Mouse (Mus musculus): ENCODE measurements around the gene Trim30b. TPM values are rescaled to one million over a fixed set of nuclear protein-coding genes. Genes with fewer than 3 reads are reported as not detected.
"Not testable (repeated sequence)": the region's sequence is repeated elsewhere in the genome, so short reads cannot be mapped to it uniquely, and the experiment has no call there.

Trim30b gene
- polyA plus RNA-seq, 1 experiment = 3.0 TPM

GRCm38 (mm10) chr7:104322028-104322427 is 47.7 kb downstream of the Trim30b start:
- no peak overlapping the region for H3K4me3 ChIP-seq (ENCODE audit: insufficient read depth, low read length)
- no peaks in the 10 kb centered on the region for H3K4me1 ChIP-seq (ENCODE audit: control insufficient read depth, insufficient read depth, low read length)
- no peak overlapping the region for H3K27ac ChIP-seq (ENCODE audit: insufficient read depth, low read depth, low read length)
- TF ChIP-seq CTCF (IDR thresholded peaks at IDR 0.05; ENCODE audit: low read depth, low read length) = no peak
- TF ChIP-seq POLR2A (IDR thresholded peaks at IDR 0.05; ENCODE audit: borderline replicate concordance, low read depth, low read length) = no peak

GRCm38 (mm10) chr7:104315369-104316080 is 54.2 kb downstream of the Trim30b start, which contains the start of gene Trim12a:
Gene Trim12a (minus strand): TSS chr7:104315466.
- H3K27ac ChIP-seq (ENCODE audit: insufficient read depth, low read depth, low read length) = peak within 1 kb of the TSS; percentile 79
- not testable (repeated sequence) for H3K4me1 ChIP-seq (ENCODE audit: control insufficient read depth, insufficient read depth, low read length)
- peak within 1 kb of the TSS; percentile 82 for H3K4me3 ChIP-seq (ENCODE audit: insufficient read depth, low read length)

- H3K4me1 ChIP-seq (ENCODE audit: control insufficient read depth, insufficient read depth, low read length) = peaks cover 2% of the 10 kb centered on the region; the same call in 1 of the 2 replicates
- peak overlapping the region; percentile 82 for H3K4me3 ChIP-seq (ENCODE audit: insufficient read depth, low read length)
- no peak for TF ChIP-seq CTCF (IDR thresholded peaks at IDR 0.05; ENCODE audit: low read depth, low read length)
- peak overlapping the region; percentile 79 for H3K27ac ChIP-seq (ENCODE audit: insufficient read depth, low read depth, low read length)
Observed at GRCm38 (mm10) chr7:104314796-104315353, 54.8 kb downstream of the Trim30b start.

Other genes starting within 250 kb of the Trim30b start
- not detected in 2 replicates for gene Ubqln5, start 240.1 kb downstream of the Trim30b start, polyA plus RNA-seq (2012; ENCODE audit: insufficient read depth, insufficient read length, missing spikeins)
- not detected in 2 replicates for gene Olfr643, start 232.5 kb downstream of the Trim30b start, polyA plus RNA-seq (2012; ENCODE audit: insufficient read depth, insufficient read length, missing spikeins)
- not detected in 2 replicates for gene Ubqln3, start 226.6 kb downstream of the Trim30b start, polyA plus RNA-seq (2012; ENCODE audit: insufficient read depth, insufficient read length, missing spikeins)
- gene Ubqlnl, start 219.3 kb downstream of the Trim30b start, polyA plus RNA-seq (2012; ENCODE audit: insufficient read depth, insufficient read length, missing spikeins) = not detected in 2 replicates
- not detected in 2 replicates for gene Olfm5, start 205.1 kb downstream of the Trim30b start, polyA plus RNA-seq (2012; ENCODE audit: insufficient read depth, insufficient read length, missing spikeins)
- gene Olfr648, start 186.5 kb downstream of the Trim30b start, polyA plus RNA-seq (2012; ENCODE audit: insufficient read depth, insufficient read length, missing spikeins) = not detected in 2 replicates
- gene Olfr649, start 173.9 kb downstream of the Trim30b start, polyA plus RNA-seq (2012; ENCODE audit: insufficient read depth, insufficient read length, missing spikeins) = not detected in 2 replicates
- gene Trim6, start 151.1 kb downstream of the Trim30b start, polyA plus RNA-seq (2012; ENCODE audit: insufficient read depth, insufficient read length, missing spikeins) = 1.7 and 3.0 TPM in 2 replicates
- gene Trim34a, start 125.4 kb downstream of the Trim30b start, polyA plus RNA-seq (2012; ENCODE audit: insufficient read depth, insufficient read length, missing spikeins) = 50.1 and 53.9 TPM in 2 replicates
- gene Trim5, start 81.8 kb downstream of the Trim30b start, polyA plus RNA-seq (2012; ENCODE audit: insufficient read depth, insufficient read length, missing spikeins) = 14.9 and 15.9 TPM in 2 replicates
- gene Trim12a, start 54.4 kb downstream of the Trim30b start, polyA plus RNA-seq (2012; ENCODE audit: insufficient read depth, insufficient read length, missing spikeins) = 70.6 and 78.1 TPM in 2 replicates
- gene Trim34b, start 40.4 kb downstream of the Trim30b start, polyA plus RNA-seq (2012; ENCODE audit: insufficient read depth, insufficient read length, missing spikeins) = 2.5 TPM in 1 of 2 replicates, not detected in the other
- gene Trim12c, start 16.5 kb downstream of the Trim30b start, polyA plus RNA-seq (2012; ENCODE audit: insufficient read depth, insufficient read length, missing spikeins) = 29.4 and 30.3 TPM in 2 replicates
- 7.6 and 9.4 TPM in 2 replicates for gene Trim30c, start 31.0 kb upstream of the Trim30b start, polyA plus RNA-seq (2012; ENCODE audit: insufficient read depth, insufficient read length, missing spikeins)
- 145 and 153 TPM in 2 replicates for gene Trim30a, start 95.3 kb upstream of the Trim30b start, polyA plus RNA-seq (2012; ENCODE audit: insufficient read depth, insufficient read length, missing spikeins)
- 51.7 and 57.7 TPM in 2 replicates for gene Trim30d, start 138.0 kb upstream of the Trim30b start, polyA plus RNA-seq (2012; ENCODE audit: insufficient read depth, insufficient read length, missing spikeins)
- not detected in 2 replicates for gene Olfr651, start 180.2 kb upstream of the Trim30b start, polyA plus RNA-seq (2012; ENCODE audit: insufficient read depth, insufficient read length, missing spikeins)
- gene Olfr652, start 191.0 kb upstream of the Trim30b start, polyA plus RNA-seq (2012; ENCODE audit: insufficient read depth, insufficient read length, missing spikeins) = not detected in 2 replicates
- gene Olfr653, start 207.4 kb upstream of the Trim30b start, polyA plus RNA-seq (2012; ENCODE audit: insufficient read depth, insufficient read length, missing spikeins) = not detected in 2 replicates
- not detected in 2 replicates for gene Olfr654, start 217.1 kb upstream of the Trim30b start, polyA plus RNA-seq (2012; ENCODE audit: insufficient read depth, insufficient read length, missing spikeins)
- not detected in 2 replicates for gene Olfr655, start 231.9 kb upstream of the Trim30b start, polyA plus RNA-seq (2012; ENCODE audit: insufficient read depth, insufficient read length, missing spikeins)
- not detected in 2 replicates for gene Olfr656, start 244.1 kb upstream of the Trim30b start, polyA plus RNA-seq (2012; ENCODE audit: insufficient read depth, insufficient read length, missing spikeins)